10 mouse cellular contexts compared by ENCODE assay signal in the genomic region with DNA sequence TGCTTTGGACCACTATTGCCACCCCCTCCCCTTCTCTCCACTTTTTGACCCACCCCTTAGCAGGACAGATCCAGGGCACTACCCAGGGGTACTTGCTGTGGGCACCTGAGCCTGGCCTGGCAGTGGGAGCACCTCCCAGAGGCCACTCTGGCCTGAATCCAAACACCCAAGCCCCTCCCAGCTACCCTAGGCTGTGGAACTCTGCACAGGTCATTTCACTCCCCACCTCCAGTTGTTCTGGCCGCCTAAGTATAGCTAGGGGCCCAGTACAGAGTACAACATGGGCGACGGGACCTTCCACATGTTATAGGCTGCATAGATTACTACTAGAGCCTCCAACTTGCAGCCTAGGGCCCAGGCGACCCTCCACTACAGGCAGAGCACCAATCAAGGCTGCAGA. TPM values are rescaled to one million over a fixed set of nuclear protein-coding genes. Genes with fewer than 3 reads are reported as not detected.
DNase-seq lines count a peak whose midpoint lies in the region; ATAC-seq lines count a peak whose summit lies in the region.
"Had no signal": no experiment of that assay in that cellular context is flagged by ENCODE, and none has a peak within 500 bp of the region (broad histone marks: within the 10 kb centered on the region; RNA-seq: fewer than 3 reads in every experiment).

No protein-coding gene starts in this region.

- no peaks in the 10 kb centered on the region for H3K27me3 ChIP-seq in hindbrain, embryonic 15.5 days
- H3K27me3 ChIP-seq in hindbrain, embryonic 10.5 days (ENCODE audit: insufficient read depth, poor library complexity, severe bottlenecking), result peaks cover 20% of the 10 kb centered on the region
- H3K27me3 ChIP-seq: neural tube, embryonic 13.5 days; Patski had no signal

- no peak for ATAC-seq in hindbrain, embryonic 15.5 days (ENCODE audit: low FRiP score, low read depth)
- ATAC-seq in monocyte, adult 5-6 weeks (replicated peaks; ENCODE audit: insufficient number of reproducible peaks, low FRiP score, low TSS enrichment, poor library complexity, severe bottlenecking), result no peak
- ATAC-seq: Patski had no signal

- peak overlapping the region; percentile 86; the same call in 1 of the 2 replicates for H3K4me2 ChIP-seq in hindbrain, embryonic 15.5 days

- H3K4me3 ChIP-seq in hindbrain, embryonic 15.5 days, result no peak overlapping the region
- no peak overlapping the region for H3K4me3 ChIP-seq in hindbrain, embryonic 10.5 days

- H3K4me1 ChIP-seq in hindbrain, embryonic 15.5 days (replicated peaks), result peaks cover 59% of the 10 kb centered on the region
- H3K4me1 ChIP-seq in hindbrain, embryonic 10.5 days (replicated peaks), result peaks cover 88% of the 10 kb centered on the region

- 75% methylated on average over 4 of the region's 4 CpGs for WGBS in hindbrain, embryonic 15.5 days
- WGBS in hindbrain, embryonic 10.5 days, result 76% methylated on average over 4 of the region's 4 CpGs

- H3K27ac ChIP-seq in hindbrain, embryonic 15.5 days (replicated peaks), result no peak overlapping the region
- H3K27ac ChIP-seq in hindbrain, embryonic 10.5 days, result no peak overlapping the region

- peak; percentile 12 for DNase-seq in adrenal gland, postnatal 10 days
- no peak for DNase-seq in adrenal gland, adult 8-10 months
- no peak for DNase-seq in hindbrain, embryonic 10.5 days (ENCODE audit: low spot score)
- DNase-seq in thymus, postnatal 4 days, result peak; percentile 21
- DNase-seq in thymus, postnatal 14 days, result no peak
- peak; percentile 22 to 54 for DNase-seq in urinary bladder, postnatal 4 days (ENCODE audit: low spot score in 2 of 2)

- no peaks in the 10 kb centered on the region for H3K36me3 ChIP-seq in hindbrain, embryonic 15.5 days
- H3K36me3 ChIP-seq in hindbrain, embryonic 10.5 days, result peaks cover 21% of the 10 kb centered on the region; the same call in 1 of the 2 replicates
- H3K36me3 ChIP-seq: neural tube, embryonic 13.5 days had no signal

- no peak overlapping the region for H3K9ac ChIP-seq in hindbrain, embryonic 15.5 days

- H3K9me3 ChIP-seq in hindbrain, embryonic 15.5 days, result no peaks in the 10 kb centered on the region
- no peaks in the 10 kb centered on the region for H3K9me3 ChIP-seq in hindbrain, embryonic 10.5 days
- H3K9me3 ChIP-seq: neural tube, embryonic 13.5 days had no signal

RNA-seq across cellular contexts. Expression of a gene that starts 1.0 kb away (rescaled TPM):
- 10 to 100 TPM; 56.2 to 62.9 TPM for total RNA-seq in adrenal gland, postnatal 10 days (2021)
- total RNA-seq in adrenal gland, adult 8-10 months (2022), result 100 to 1,000 TPM in 2 of 4 experiments, 10 to 100 TPM in 2; 70.2 to 122 (median 96.6) TPM
- polyA plus RNA-seq in hindbrain, embryonic 15.5 days (2015; fragmentation: Nextera tagmentation; extraction: Ambion mirVana), result 31.0 and 31.3 TPM in 2 replicates
- 5.2 and 6.2 TPM in 2 replicates for polyA plus RNA-seq in hindbrain, embryonic 10.5 days (2016; fragmentation: Nextera tagmentation; extraction: Ambion mirVana)
- total RNA-seq in monocyte, adult 5-6 weeks (2017), result 16.2 to 26.3 TPM (median 21.9 TPM) in 3 replicates

Comparison
In these comparisons a context has a peak if more than half of its experiments do, and no peak if none do; other contexts are left out.
1. DNase-seq: peak in adrenal gland, postnatal 10 days (single experiment), thymus, postnatal 4 days (single experiment) and urinary bladder, postnatal 4 days (2 of 2); none in adrenal gland, adult 8-10 months (single experiment), hindbrain, embryonic 10.5 days (single experiment) and thymus, postnatal 14 days (single experiment).